Mouse (Mus musculus) lung, embryonic 14.5 days (tissue): ENCODE results near the gene Dusp7. TPM values are rescaled to one million over a fixed set of nuclear protein-coding genes. Genes with fewer than 3 reads are reported as not detected.

ENCODE experiments used
- ATAC-seq: fragments of 200-750 bp; cut with Nextera tagmentation; 2 replicates; pipeline ENCODE4 v1.8.0; 2017; ENCODE audit warnings: mild to moderate bottlenecking, moderate TSS enrichment, moderate library complexity; ENCODE audit not compliant: insufficient read depth
- DNase-seq: peaks from one replicate; pipeline ENCODE4 v3.0.0-alpha.2; 2015
- H3K27ac ChIP-seq: fragments of 300-500 bp; sonication (generic); 2 replicates; pipeline ENCODE4 v1.5.1; 2014; ENCODE audit warnings: low read depth, mild to moderate bottlenecking, moderate library complexity
- H3K27me3 ChIP-seq: fragments of 300-500 bp; sonication (generic); 2 replicates; pipeline ENCODE4 v1.6.1; 2014; ENCODE audit warnings: low read length, control low read depth; ENCODE audit not compliant: insufficient read depth
- H3K36me3 ChIP-seq: fragments of 300-500 bp; sonication (generic); 2 replicates; pipeline ENCODE4 v1.6.1; 2014; ENCODE audit warnings: control low read depth; ENCODE audit not compliant: insufficient read depth
- H3K4me1 ChIP-seq: fragments of 300-500 bp; sonication (generic); 2 replicates; pipeline ENCODE4 v1.6.1; 2014; ENCODE audit warnings: antibody characterized with exemption, control low read depth; ENCODE audit not compliant: insufficient read depth
- H3K4me2 ChIP-seq: fragments of 300-500 bp; sonication (generic); 2 replicates; pipeline ENCODE4 v1.6.1; 2014; ENCODE audit warnings: mild to moderate bottlenecking
- H3K4me3 ChIP-seq: fragments of 300-500 bp; sonication (generic); 2 replicates; pipeline ENCODE4 v1.5.1; 2014; ENCODE audit warnings: low read depth, low read length
- H3K9ac ChIP-seq: fragments of 300-500 bp; sonication (generic); 2 replicates; pipeline ENCODE4 v1.6.1; 2014
- H3K9me3 ChIP-seq: fragments of 300-500 bp; sonication (generic); 2 replicates; pipeline ENCODE4 v1.6.1; 2016; ENCODE audit warnings: low read depth, low read length, control low read depth
- CTCF ChIP-seq: IDR thresholded peaks from 2 replicates; pipeline ENCODE4 v1.5.1; 2016; ENCODE audit warnings: antibody characterized with exemption, low read depth
- WGBS: fragments of 180-500 bp; shearing (Covaris S2); extraction: QIAGEN DNeasy Blood & Tissue Kit; methylation state at CpG from one replicate; pipeline ENCODE4 v1.1.7; 2014; 5-methylcytosine and 5-hydroxymethylcytosine counted together
- polyA plus RNA-seq: library from polyadenylated mRNA; unstranded; fragments of >200 nt; fragmentation: Nextera tagmentation; extraction: Ambion mirVana; gene quantifications from 2 replicates; pipeline ENCODE4 v1.2.1, GENCODE M21; 2014

Dusp7 gene
- polyA plus RNA-seq, 1 experiment from 2014 or later = 27.3 TPM

- peaks cover 3% of the 10 kb centered on the region; the same call in 1 of the 2 replicates for H3K4me1 ChIP-seq
- H3K9me3 ChIP-seq = no peaks in the 10 kb centered on the region
- H3K27me3 ChIP-seq = no peaks in the 10 kb centered on the region
- ATAC-seq = peak; percentile 65; the same call in 1 of the 2 replicates
- 40% methylated on average over 11 of the region's 11 CpGs for WGBS
- no peak overlapping the region for H3K4me3 ChIP-seq
- H3K4me2 ChIP-seq = no peak overlapping the region
- H3K36me3 ChIP-seq = no peaks in the 10 kb centered on the region
- DNase-seq = peak; percentile 69
- no peak overlapping the region for H3K27ac ChIP-seq
- peak; percentile 55 for TF ChIP-seq CTCF
- no peak overlapping the region; the same call in 1 of the 2 replicates for H3K9ac ChIP-seq
These were observed 26.5 kb downstream of the Dusp7 start for GRCm38 (mm10) chr9:106394649-106395602.

DNA sequence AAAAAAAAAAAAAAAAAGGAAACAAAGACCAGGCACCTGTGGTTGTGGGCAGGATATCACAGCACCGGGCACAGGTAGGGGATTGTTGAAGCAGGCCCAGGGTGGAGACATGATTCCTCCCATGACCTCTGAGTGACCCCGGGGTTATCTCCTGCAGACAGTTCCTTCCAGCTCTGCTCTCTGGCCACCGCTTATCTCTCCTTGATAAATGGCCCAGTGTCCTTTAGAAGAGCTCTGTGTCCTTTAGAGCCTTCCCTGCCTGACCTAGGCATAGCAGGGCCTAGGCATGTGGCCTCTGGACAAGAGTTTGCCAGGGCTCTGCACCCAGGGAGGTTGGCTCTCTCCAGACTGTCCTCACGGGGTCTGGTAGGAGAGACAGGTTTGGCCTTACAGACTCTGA is 29.3 kb downstream of the Dusp7 start:
- DNase-seq = no peak
- Histone ChIP-seq H3K4me3 (no peak overlapping the region), H3K9ac (no peak overlapping the region), H3K27me3 (no peaks in the 10 kb centered on the region), H3K4me1 (peaks cover 3% of the 10 kb centered on the region; the same call in 1 of the 2 replicates), H3K36me3 (no peaks in the 10 kb centered on the region), H3K9me3 (no peaks in the 10 kb centered on the region), H3K27ac (no peak overlapping the region), H3K4me2 (no peak overlapping the region)
- WGBS = 49% methylated on average over 4 of the region's 4 CpGs
- TF ChIP-seq CTCF = no peak
- ATAC-seq = no peak

GRCm38 (mm10) chr9:106398667-106399311 is 30.4 kb downstream of the Dusp7 start:
- WGBS = 44% methylated on average over 9 of the region's 9 CpGs
- no peak for TF ChIP-seq CTCF
- Histone ChIP-seq H3K4me2 (no peak overlapping the region), H3K27me3 (no peaks in the 10 kb centered on the region), H3K4me1 (0 out of 2 replicates have a peak, but pooled peaks cover 3% of the 10 kb centered on the region), H3K9ac (no peak overlapping the region), H3K36me3 (no peaks in the 10 kb centered on the region), H3K27ac (no peak overlapping the region), H3K9me3 (no peaks in the 10 kb centered on the region), H3K4me3 (no peak overlapping the region)
- ATAC-seq = no peak
- no peak for DNase-seq

DNA sequence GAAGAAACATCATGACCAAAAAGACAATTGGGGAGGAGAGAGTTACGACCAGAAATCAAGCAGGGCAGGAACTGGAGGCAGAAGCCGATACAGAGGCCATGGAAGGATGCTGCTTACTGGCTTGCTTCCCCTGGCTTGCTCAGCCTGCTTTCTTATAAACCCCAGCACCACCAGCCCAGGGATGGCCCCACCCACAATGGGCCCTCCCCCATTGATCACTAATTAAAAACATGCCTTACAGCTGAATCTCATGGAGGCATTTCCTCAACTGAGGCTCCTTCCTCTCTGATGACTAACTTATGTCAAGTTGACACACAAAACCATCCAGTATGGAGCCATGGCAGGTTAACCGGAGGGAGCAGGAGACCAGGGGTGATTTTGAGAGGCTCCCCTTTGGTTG is 31.4 kb downstream of the Dusp7 start:
- 83% methylated on average over 3 of the region's 3 CpGs for WGBS
- Histone ChIP-seq H3K4me1 (0 out of 2 replicates have a peak, but pooled peaks cover 3% of the 10 kb centered on the region), H3K9me3 (no peaks in the 10 kb centered on the region), H3K4me3 (no peak overlapping the region), H3K36me3 (no peaks in the 10 kb centered on the region), H3K9ac (no peak overlapping the region), H3K4me2 (no peak overlapping the region), H3K27me3 (no peaks in the 10 kb centered on the region), H3K27ac (no peak overlapping the region)
- ATAC-seq (no peak), DNase-seq (no peak)
- no peak for TF ChIP-seq CTCF

- no peaks in the 10 kb centered on the region for H3K36me3 ChIP-seq
- no peak overlapping the region for H3K4me3 ChIP-seq
- DNase-seq (no peak), ATAC-seq (no peak)
- H3K9ac ChIP-seq = no peak overlapping the region
- no peak overlapping the region for H3K27ac ChIP-seq
- no peaks in the 10 kb centered on the region for H3K9me3 ChIP-seq
- peaks cover 15% of the 10 kb centered on the region for H3K4me1 ChIP-seq
- TF ChIP-seq CTCF = no peak
- H3K4me2 ChIP-seq = no peak overlapping the region
- no peaks in the 10 kb centered on the region for H3K27me3 ChIP-seq
- WGBS = 64% methylated on average over 5 of the region's 5 CpGs
These were observed 33.7 kb downstream of the Dusp7 start for GRCm38 (mm10) chr9:106402149-106402548.

DNA sequence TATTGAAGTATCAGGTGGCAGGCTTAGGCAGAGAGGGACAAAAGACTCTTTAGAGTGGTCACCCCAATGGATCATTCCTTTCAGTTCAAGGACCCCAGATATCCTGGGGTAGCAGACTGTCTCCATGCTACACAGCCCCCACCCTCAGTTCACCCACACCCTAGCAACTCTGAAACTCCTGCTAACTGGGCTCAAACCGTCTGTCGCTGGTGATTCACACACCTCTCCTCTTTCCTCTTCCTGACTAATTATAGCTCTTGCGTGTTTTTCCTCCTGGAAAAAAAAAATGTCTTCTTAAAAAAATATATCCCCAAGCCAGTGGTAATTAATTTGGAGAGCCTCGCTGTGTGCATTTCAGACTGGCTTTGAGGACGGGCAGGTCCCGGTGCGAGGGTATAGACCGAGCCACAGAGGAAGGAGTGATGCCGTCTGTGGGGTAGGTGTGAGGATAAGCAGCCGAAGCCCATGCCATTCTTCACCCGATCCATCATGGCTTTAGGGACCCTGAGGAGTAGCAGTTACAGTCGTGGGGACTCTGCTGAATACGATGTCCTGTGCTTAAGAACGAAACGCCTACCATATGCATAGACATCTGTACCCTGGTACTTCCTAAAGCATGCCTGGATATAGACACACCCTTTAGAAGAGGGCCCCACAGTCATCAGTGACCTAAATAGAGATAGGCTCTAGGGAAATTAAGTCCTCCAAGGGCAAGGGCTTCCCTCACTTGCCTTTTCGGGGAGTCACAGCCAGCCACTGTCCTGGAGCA is 34.4 kb downstream of the Dusp7 start:
- no peak overlapping the region for H3K9ac ChIP-seq
- ATAC-seq (no peak), DNase-seq (no peak)
- no peak for TF ChIP-seq CTCF
- H3K9me3 ChIP-seq = no peaks in the 10 kb centered on the region
- no peak overlapping the region for H3K4me2 ChIP-seq
- H3K27me3 ChIP-seq = no peaks in the 10 kb centered on the region
- no peak overlapping the region for H3K4me3 ChIP-seq
- H3K4me1 ChIP-seq = peaks cover 15% of the 10 kb centered on the region
- no peak overlapping the region for H3K27ac ChIP-seq
- no peaks in the 10 kb centered on the region for H3K36me3 ChIP-seq
- WGBS = 68% methylated on average over 16 of the region's 16 CpGs
